ENCODE assay signal across 9 mouse cellular contexts in genomic region chr3:90255194-90255565, GRCm38 (mm10). TPM values are rescaled to one million over a fixed set of nuclear protein-coding genes. Genes with fewer than 3 reads are reported as not detected.
DNase-seq lines count a peak whose midpoint lies in the region; ATAC-seq and TF ChIP-seq lines count a peak whose summit lies in the region.
"Had no signal": no experiment of that assay in that cellular context is flagged by ENCODE, and none has a peak within 500 bp of the region (broad histone marks: within the 10 kb centered on the region; RNA-seq: fewer than 3 reads in every experiment).

No protein-coding gene starts in this region.

- ATAC-seq in heart, embryonic 15.5 days (replicated peaks; ENCODE audit: insufficient number of reproducible peaks, insufficient read depth, low FRiP score, low read depth) = no peak
- ATAC-seq in forebrain, postnatal 0 days = no peak

- 16% methylated on average over 2 of the region's 2 CpGs for WGBS in heart, embryonic 15.5 days
- WGBS in forebrain, postnatal 0 days = 23% methylated on average over 2 of the region's 2 CpGs
- 26% methylated on average over 2 of the region's 2 CpGs for WGBS in midbrain, embryonic 10.5 days

- peak overlapping the region; percentile 94 for H3K9ac ChIP-seq in heart, embryonic 15.5 days
- H3K9ac ChIP-seq in MEL (ENCODE audit: control insufficient read depth, low read depth, low read length, poor library complexity, severe bottlenecking) = peak overlapping the region; percentile 81
- H3K9ac ChIP-seq in forebrain, postnatal 0 days = peak overlapping the region; percentile 81

- no peak for TF ChIP-seq RAD21 in MEL (IDR thresholded peaks at IDR 0.05; ENCODE audit: low read depth, low read length)

- H3K9me3 ChIP-seq in heart, embryonic 15.5 days (replicated peaks) = no peaks in the 10 kb centered on the region
- H3K9me3 ChIP-seq in MEL (replicated peaks; ENCODE audit: insufficient read depth, low read length) = no peaks in the 10 kb centered on the region
- no peaks in the 10 kb centered on the region for H3K9me3 ChIP-seq in forebrain, postnatal 0 days (ENCODE audit: low read length)
- no peaks in the 10 kb centered on the region for H3K9me3 ChIP-seq in midbrain, embryonic 10.5 days (replicated peaks)

- peaks cover 42% of the 10 kb centered on the region for H3K36me3 ChIP-seq in heart, embryonic 15.5 days
- peaks cover 5 to 9% of the 10 kb centered on the region in 2 experiments for H3K36me3 ChIP-seq in MEL (ENCODE audit: control insufficient read depth in 1 of 2, insufficient read depth in 2 of 2, low read length in 2 of 2)
- peaks cover 31% of the 10 kb centered on the region for H3K36me3 ChIP-seq in forebrain, postnatal 0 days (ENCODE audit: insufficient read depth)
- H3K36me3 ChIP-seq in midbrain, embryonic 10.5 days = peaks cover 54% of the 10 kb centered on the region

- intact Hi-C loops in heart, postnatal 10 days (cut with DNase I) = no loop called here

- peak overlapping the region; percentile 92; the same call in 1 of the 2 replicates for H3K27ac ChIP-seq in heart, embryonic 15.5 days
- no peak overlapping the region; the same call in 1 of the 2 replicates for H3K27ac ChIP-seq in MEL (ENCODE audit: control insufficient read depth, low read depth, low read length)
- H3K27ac ChIP-seq in forebrain, postnatal 0 days (ENCODE audit: low read depth, low read length) = no peak overlapping the region
- H3K27ac ChIP-seq in midbrain, embryonic 10.5 days (replicated peaks) = peak overlapping the region; percentile 91

- H3K79me2 ChIP-seq in MEL (ENCODE audit: control insufficient read depth, insufficient read depth, low read length, poor library complexity) = peaks cover 22% of the 10 kb centered on the region

- H3K4me1 ChIP-seq in heart, embryonic 15.5 days (replicated peaks) = peaks cover 17% of the 10 kb centered on the region
- H3K4me1 ChIP-seq in MEL (ENCODE audit: control insufficient read depth in 1 of 2, insufficient read depth in 2 of 2, low read length in 2 of 2) = peaks cover 3 to 5% of the 10 kb centered on the region in 2 experiments; a peak in 3 of 4 replicates
- H3K4me1 ChIP-seq in forebrain, postnatal 0 days (ENCODE audit: insufficient read depth) = peaks cover 9% of the 10 kb centered on the region; the same call in 1 of the 2 replicates
- H3K4me1 ChIP-seq in midbrain, embryonic 10.5 days = peaks cover 22% of the 10 kb centered on the region

- peak overlapping the region; percentile 73 for H3K4me2 ChIP-seq in heart, embryonic 15.5 days
- H3K4me2 ChIP-seq in forebrain, postnatal 0 days (ENCODE audit: low read depth) = peak overlapping the region; percentile 75

- DNase-seq in heart, postnatal 10 days = no peak
- no peak for DNase-seq in MEL (ENCODE audit: low read depth, low spot score)
- no peak for DNase-seq in forebrain, postnatal 0 days
- DNase-seq in midbrain, embryonic 10.5 days (ENCODE audit: low spot score) = no peak
- no peak for DNase-seq in adrenal gland, postnatal 14 days
- DNase-seq in left cerebral cortex, adult 11 months (ENCODE audit: low spot score) = no peak
- no peak for DNase-seq in adrenal gland, adult 2 months

- no peak for TF ChIP-seq POLR2A in MEL (IDR thresholded peaks at IDR 0.05; ENCODE audit: control insufficient read depth in 1 of 2, insufficient read depth in 1 of 2, low read depth in 1 of 2, low read length in 2 of 2, poor library complexity in 1 of 2)

- H3K27me3 ChIP-seq in heart, embryonic 15.5 days = no peaks in the 10 kb centered on the region
- H3K27me3 ChIP-seq in MEL (ENCODE audit: control insufficient read depth in 1 of 2, insufficient read depth in 2 of 2, low read length in 2 of 2) = no peaks in the 10 kb centered on the region
- no peaks in the 10 kb centered on the region for H3K27me3 ChIP-seq in forebrain, postnatal 0 days (ENCODE audit: insufficient read depth, low read length)
- no peaks in the 10 kb centered on the region for H3K27me3 ChIP-seq in midbrain, embryonic 10.5 days (ENCODE audit: low read depth, poor library complexity, severe bottlenecking)
- H3K27me3 ChIP-seq: Patski had no signal

- H3K4me3 ChIP-seq in heart, embryonic 15.5 days = peak overlapping the region; percentile 97
- peak overlapping the region; percentile 82 to 99 for H3K4me3 ChIP-seq in MEL (ENCODE audit: control insufficient read depth in 1 of 2, insufficient read depth in 1 of 2, low read depth in 2 of 2, low read length in 2 of 2)
- peak overlapping the region; percentile 69 for H3K4me3 ChIP-seq in forebrain, postnatal 0 days (ENCODE audit: low read depth, low read length)
- peak overlapping the region; percentile 90 for H3K4me3 ChIP-seq in midbrain, embryonic 10.5 days

- no peak for TF ChIP-seq EP300 in MEL (IDR thresholded peaks at IDR 0.05; ENCODE audit: low read depth in 1 of 2, low read length in 2 of 2)

- TF ChIP-seq CTCF in MEL (IDR thresholded peaks at IDR 0.05 in 2 of 3, conservative IDR thresholded peaks at IDR 0.05 in 1 of 3; ENCODE audit: control insufficient read depth in 1 of 3, insufficient read depth in 1 of 3, low read depth in 2 of 3, low read length in 3 of 3, poor library complexity in 1 of 3, severe bottlenecking in 1 of 3) = no peak
- no peak for TF ChIP-seq CTCF in forebrain, postnatal 0 days (IDR thresholded peaks at IDR 0.05; ENCODE audit: low read depth)

RNA-seq across cellular contexts. Expression of gene Crtc2, which starts 1.2 kb away (rescaled TPM):
- polyA plus RNA-seq in heart, embryonic 15.5 days (2015; fragmentation: Nextera tagmentation; extraction: Ambion mirVana) = 10.8 and 15.9 TPM in 2 replicates
- 10 to 100 TPM; 21.1 to 26.9 TPM for total RNA-seq in heart, postnatal 10 days (2021)
- total RNA-seq in MEL (2012; rRNA removed) = 7.1 and 7.6 TPM in 2 replicates
- polyA plus RNA-seq in MEL (2012; ENCODE audit: insufficient read depth in 1 of 2, insufficient read length in 2 of 2, low read depth in 1 of 2, low replicate concordance in 2 of 2, missing spikeins in 1 of 2) = 10 to 100 TPM in 1 of 2 experiments, not detected in 1; 66.9 TPM
- total RNA-seq in forebrain, postnatal 0 days (2014; rRNA removed) = 13.9 and 17.2 TPM in 2 replicates
- 12.9 and 14.7 TPM in 2 replicates for polyA plus RNA-seq in forebrain, postnatal 0 days (2015; fragmentation: Nextera tagmentation; extraction: Ambion mirVana)
- polyA plus RNA-seq in midbrain, embryonic 10.5 days (2016; fragmentation: Nextera tagmentation; extraction: Ambion mirVana) = 18.5 and 20.9 TPM in 2 replicates
- total RNA-seq in adrenal gland, postnatal 14 days (2021) = 37.5 and 51.7 TPM in 2 replicates
- 10 to 100 TPM; 41.5 to 46.5 TPM for total RNA-seq in adrenal gland, adult 2 months (2021)
- polyA plus RNA-seq in adrenal gland, adult 2 months (2012; rRNA removed) = 60.1 and 74.9 TPM in 2 replicates

RNA-seq across cellular contexts. Expression of gene Slc39a1, which starts 7.2 kb away (rescaled TPM):
- 76.0 and 86.2 TPM in 2 replicates for polyA plus RNA-seq in heart, embryonic 15.5 days (2015; fragmentation: Nextera tagmentation; extraction: Ambion mirVana)
- 100 to 1,000 TPM; 105 to 110 TPM for total RNA-seq in heart, postnatal 10 days (2021)
- 47.2 and 58.5 TPM in 2 replicates for total RNA-seq in MEL (2012; rRNA removed)
- polyA plus RNA-seq in MEL (2012; ENCODE audit: insufficient read depth in 1 of 2, insufficient read length in 2 of 2, low read depth in 1 of 2, low replicate concordance in 2 of 2, missing spikeins in 1 of 2) = 10 to 100 TPM; 61.7 to 80.5 TPM
- total RNA-seq in forebrain, postnatal 0 days (2014; rRNA removed) = 68.1 and 72.0 TPM in 2 replicates
- 50.0 and 51.6 TPM in 2 replicates for polyA plus RNA-seq in forebrain, postnatal 0 days (2015; fragmentation: Nextera tagmentation; extraction: Ambion mirVana)
- polyA plus RNA-seq in midbrain, embryonic 10.5 days (2016; fragmentation: Nextera tagmentation; extraction: Ambion mirVana) = 69.6 and 81.8 TPM in 2 replicates
- total RNA-seq in adrenal gland, postnatal 14 days (2021) = 106 and 108 TPM in 2 replicates
- 100 to 1,000 TPM; 124 to 160 TPM for total RNA-seq in adrenal gland, adult 2 months (2021)
- polyA plus RNA-seq in adrenal gland, adult 2 months (2012; rRNA removed) = 93.2 and 105 TPM in 2 replicates

RNA-seq across cellular contexts. Expression of gene Dennd4b, which starts 9.8 kb away (rescaled TPM):
- polyA plus RNA-seq in heart, embryonic 15.5 days (2015; fragmentation: Nextera tagmentation; extraction: Ambion mirVana) = 4.6 and 6.9 TPM in 2 replicates
- total RNA-seq in heart, postnatal 10 days (2021) = 10 to 100 TPM; 16.8 to 19.7 TPM
- total RNA-seq in MEL (2012; rRNA removed) = 10.3 and 11.6 TPM in 2 replicates
- polyA plus RNA-seq in MEL (2012; ENCODE audit: insufficient read depth in 1 of 2, insufficient read length in 2 of 2, low read depth in 1 of 2, low replicate concordance in 2 of 2, missing spikeins in 1 of 2) = 10 to 100 TPM in 1 of 2 experiments, not detected in 1; 27.1 TPM
- total RNA-seq in forebrain, postnatal 0 days (2014; rRNA removed) = 20.1 and 29.8 TPM in 2 replicates
- 4.4 and 5.1 TPM in 2 replicates for polyA plus RNA-seq in forebrain, postnatal 0 days (2015; fragmentation: Nextera tagmentation; extraction: Ambion mirVana)
- 6.9 and 7.0 TPM in 2 replicates for polyA plus RNA-seq in midbrain, embryonic 10.5 days (2016; fragmentation: Nextera tagmentation; extraction: Ambion mirVana)
- 6.9 and 12.3 TPM in 2 replicates for total RNA-seq in adrenal gland, postnatal 14 days (2021)
- total RNA-seq in adrenal gland, adult 2 months (2021) = 1 to 10 TPM; 7.8 to 7.9 TPM
- polyA plus RNA-seq in adrenal gland, adult 2 months (2012; rRNA removed) = 27.9 and 28.6 TPM in 2 replicates

RNA-seq across cellular contexts. Expression of gene Creb3l4, which starts 11.9 kb away (rescaled TPM):
- polyA plus RNA-seq in heart, embryonic 15.5 days (2015; fragmentation: Nextera tagmentation; extraction: Ambion mirVana) = 2.2 and 3.0 TPM in 2 replicates
- under 1 TPM; 0.26 to 0.45 TPM for total RNA-seq in heart, postnatal 10 days (2021)
- total RNA-seq in MEL (2012; rRNA removed) = 0.08 TPM in 1 of 2 replicates, not detected in the other
- under 1 TPM in 1 of 2 experiments, not detected in 1; 0.07 TPM for polyA plus RNA-seq in MEL (2012; ENCODE audit: insufficient read depth in 1 of 2, insufficient read length in 2 of 2, low read depth in 1 of 2, low replicate concordance in 2 of 2, missing spikeins in 1 of 2)
- total RNA-seq in forebrain, postnatal 0 days (2014; rRNA removed) = 1.4 and 2.7 TPM in 2 replicates
- polyA plus RNA-seq in forebrain, postnatal 0 days (2015; fragmentation: Nextera tagmentation; extraction: Ambion mirVana) = 0.91 and 1.0 TPM in 2 replicates
- 4.6 and 4.9 TPM in 2 replicates for polyA plus RNA-seq in midbrain, embryonic 10.5 days (2016; fragmentation: Nextera tagmentation; extraction: Ambion mirVana)
- 0.33 and 0.38 TPM in 2 replicates for total RNA-seq in adrenal gland, postnatal 14 days (2021)
- 1 to 10 TPM in 1 of 2 experiments, under 1 TPM in 1; 0.61 to 1.2 TPM for total RNA-seq in adrenal gland, adult 2 months (2021)
- polyA plus RNA-seq in adrenal gland, adult 2 months (2012; rRNA removed) = 0.28 and 0.61 TPM in 2 replicates

RNA-seq across cellular contexts. Expression of gene Jtb, which starts 23.8 kb away (rescaled TPM):
- polyA plus RNA-seq in heart, embryonic 15.5 days (2015; fragmentation: Nextera tagmentation; extraction: Ambion mirVana) = 78.4 and 79.5 TPM in 2 replicates
- 10 to 100 TPM; 44.4 to 46.9 TPM for total RNA-seq in heart, postnatal 10 days (2021)
- total RNA-seq in MEL (2012; rRNA removed) = 76.0 and 107 TPM in 2 replicates
- 100 to 1,000 TPM in 1 of 2 experiments, not detected in 1; 103 TPM for polyA plus RNA-seq in MEL (2012; ENCODE audit: insufficient read depth in 1 of 2, insufficient read length in 2 of 2, low read depth in 1 of 2, low replicate concordance in 2 of 2, missing spikeins in 1 of 2)
- total RNA-seq in forebrain, postnatal 0 days (2014; rRNA removed) = 70.1 and 75.7 TPM in 2 replicates
- 131 and 139 TPM in 2 replicates for polyA plus RNA-seq in forebrain, postnatal 0 days (2015; fragmentation: Nextera tagmentation; extraction: Ambion mirVana)
- polyA plus RNA-seq in midbrain, embryonic 10.5 days (2016; fragmentation: Nextera tagmentation; extraction: Ambion mirVana) = 93.6 and 96.3 TPM in 2 replicates
- total RNA-seq in adrenal gland, postnatal 14 days (2021) = 58.8 and 58.9 TPM in 2 replicates
- total RNA-seq in adrenal gland, adult 2 months (2021) = 10 to 100 TPM; 57.9 to 69.1 TPM
- 182 and 198 TPM in 2 replicates for polyA plus RNA-seq in adrenal gland, adult 2 months (2012; rRNA removed)

Comparison
In these comparisons a context has a peak if more than half of its experiments do, and no peak if none do; other contexts are left out.
1. H3K27ac ChIP-seq: peak in heart, embryonic 15.5 days (single experiment) and midbrain, embryonic 10.5 days (single experiment); none in MEL (single experiment) and forebrain, postnatal 0 days (single experiment).
2. Peak in every context shown above with its lines, with median percentiles within 50 percentile points of each other: H3K4me3 ChIP-seq and H3K9ac ChIP-seq.